Mouse (Mus musculus) layer of hippocampus, adult 2 months (tissue): ENCODE data around the gene 2610301B20Rik. TPM values are rescaled to one million over a fixed set of nuclear protein-coding genes. Genes with fewer than 3 reads are reported as not detected.

Experiments used
- DNase-seq, 2 experiments: peaks; one replicate each; pipeline ENCODE4 v3.0.0; 2022; ENCODE audit warnings: low spot score in 2 of 2
- H3K27ac ChIP-seq: fragments of 200-600 bp; 2 replicates; pipeline ENCODE4 v1.8.1; 2022
- H3K4me3 ChIP-seq: fragments of 200-600 bp; 2 replicates; pipeline ENCODE4 v1.8.1; 2022; ENCODE audit warnings: mild to moderate bottlenecking
- CTCF ChIP-seq: fragments of 200-600 bp; conservative IDR thresholded peaks from 2 replicates; pipeline ENCODE4 v1.8.1; 2022; ENCODE audit warnings: antibody characterized with exemption, mild to moderate bottlenecking, moderate library complexity
- microRNA-seq, 2 experiments: library from miRNA; unstranded; fragments of <30 nt; microRNA quantifications; one replicate each; pipeline ENCODE4 v1.2.0; 2021
- total RNA-seq, 2 experiments: library from RNA; stranded (reverse); gene quantifications; 2 replicates each; pipeline ENCODE4 v1.2.3; 2021

Gene 2610301B20Rik
- total RNA-seq, 2 experiments from 2014 or later: 35.6 to 39.0 TPM

DNA sequence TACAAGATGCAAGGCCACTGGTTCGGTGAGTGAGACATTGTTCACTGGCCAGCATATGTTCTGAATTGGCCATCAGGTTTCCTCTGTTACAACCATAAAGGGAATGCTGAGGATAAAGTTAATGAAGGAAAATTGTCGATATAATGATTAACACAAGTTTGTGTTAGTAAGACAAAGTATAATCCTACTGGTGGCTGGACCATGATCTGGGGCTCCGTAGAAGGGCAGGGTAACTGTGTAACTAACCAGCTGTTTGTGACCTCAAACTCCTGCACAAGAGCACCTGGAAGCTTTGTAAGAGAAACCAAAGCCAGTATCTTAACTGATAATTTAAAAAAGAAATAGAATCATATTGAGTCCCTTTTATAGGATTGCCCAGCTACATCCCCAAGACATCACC, 55.4 kb downstream of the 2610301B20Rik start:
- Histone ChIP-seq H3K4me3 (no peak overlapping the region), H3K27ac (no peak overlapping the region)
- no peak for TF ChIP-seq CTCF
- DNase-seq: no peak

DNA sequence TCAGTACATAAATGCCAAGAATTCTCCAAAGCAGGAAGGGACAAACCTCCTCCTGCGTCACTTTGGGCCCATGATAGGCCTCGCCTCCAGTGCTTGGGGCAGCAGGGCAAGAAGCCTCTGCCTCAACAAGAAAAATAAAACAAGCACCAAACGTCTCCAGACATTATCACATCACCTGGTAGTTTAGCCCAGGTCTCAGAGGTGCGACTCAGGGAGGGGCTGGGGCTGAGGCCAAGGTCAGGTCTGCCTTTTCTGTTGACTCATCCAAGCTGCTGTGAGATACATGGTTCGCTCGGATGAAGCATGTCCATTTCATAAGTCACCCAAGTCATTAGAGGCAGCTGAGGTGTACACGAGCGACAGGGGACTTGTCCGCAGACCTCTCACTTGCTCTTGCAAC, 56.7 kb downstream of the 2610301B20Rik start:
- TF ChIP-seq CTCF: no peak
- DNase-seq: no peak
- no peak overlapping the region for H3K4me3 ChIP-seq
- H3K27ac ChIP-seq: no peak overlapping the region

DNA sequence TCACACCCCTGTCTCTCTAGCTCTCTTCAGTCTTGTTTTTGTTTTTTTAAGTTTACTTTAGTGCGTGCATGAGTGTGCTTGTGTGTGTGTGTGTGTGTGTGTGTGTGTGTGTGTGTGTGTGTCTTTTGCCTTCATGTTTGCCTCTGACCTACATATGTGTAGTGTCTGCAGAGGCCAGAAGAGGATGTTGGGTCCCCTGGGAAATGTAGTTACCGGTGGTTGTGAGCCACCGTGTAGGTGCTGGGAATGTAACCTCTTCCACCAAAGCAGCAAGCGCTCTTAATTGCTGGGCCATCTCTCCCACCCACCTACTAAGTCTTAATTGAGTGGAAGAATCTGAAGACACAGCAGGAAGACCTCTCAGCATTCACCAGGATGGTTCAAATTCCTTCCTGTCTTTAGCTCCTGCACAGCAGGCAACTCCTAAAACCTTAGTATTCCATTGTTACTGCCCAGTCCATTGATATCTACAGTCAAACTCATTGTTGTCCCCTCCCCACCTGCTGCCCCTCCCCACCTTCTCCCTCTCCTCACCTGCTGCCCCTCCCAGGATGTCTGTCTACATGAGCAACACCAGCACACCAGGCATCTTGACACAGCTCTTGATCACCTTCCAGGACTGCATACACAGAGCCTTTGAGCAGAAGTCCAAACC, 57.9 kb downstream of the 2610301B20Rik start:
- no peak overlapping the region for H3K4me3 ChIP-seq
- H3K27ac ChIP-seq: no peak overlapping the region
- no peak for DNase-seq
- TF ChIP-seq CTCF: no peak

DNA sequence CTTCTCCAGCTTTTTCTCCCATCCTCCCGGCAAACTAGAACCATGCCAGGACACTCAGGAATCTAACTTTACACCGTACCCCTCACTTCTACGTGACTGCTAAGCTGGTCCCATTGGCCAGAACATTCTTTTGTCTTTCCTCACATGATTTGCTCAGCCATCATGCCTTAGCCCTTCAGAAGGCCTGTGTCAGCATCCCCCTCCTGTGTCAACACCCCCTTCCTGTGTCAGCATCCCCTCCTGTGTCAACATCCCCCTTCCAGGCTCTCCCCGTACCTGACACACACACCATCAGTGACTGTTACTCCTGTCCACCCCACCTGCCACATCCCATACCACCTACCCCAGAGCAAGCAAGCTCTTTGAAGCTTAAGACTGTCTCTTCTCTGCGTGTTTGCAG, 58.5 kb downstream of the 2610301B20Rik start:
- no peak overlapping the region for H3K27ac ChIP-seq
- no peak for TF ChIP-seq CTCF
- H3K4me3 ChIP-seq: no peak overlapping the region
- DNase-seq: no peak

DNA sequence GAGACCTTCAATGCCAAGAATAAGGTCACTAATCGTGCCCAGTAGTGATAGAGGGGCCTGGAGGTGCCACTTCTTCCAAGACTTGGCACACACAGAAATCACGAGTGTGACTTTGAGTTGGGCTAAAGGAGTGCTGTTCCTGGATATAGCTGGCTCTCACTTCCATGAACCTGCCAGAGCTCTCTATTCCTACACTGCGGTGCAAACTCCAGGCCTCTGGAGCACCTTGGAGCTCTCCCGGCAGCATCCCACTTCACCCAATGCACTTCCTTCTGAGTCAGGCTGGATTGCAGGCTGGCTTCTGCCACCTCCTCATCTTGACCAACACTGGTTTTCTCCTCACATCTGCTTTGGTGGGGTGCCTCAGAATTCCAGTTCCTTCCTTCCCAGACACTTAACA, 62.5 kb downstream of the 2610301B20Rik start:
- no peak for TF ChIP-seq CTCF
- no peak for DNase-seq
- no peak overlapping the region for H3K27ac ChIP-seq
- no peak overlapping the region for H3K4me3 ChIP-seq

Small RNAs within 50 kb of the gene (microRNA-seq; reads per million reads assigned to microRNA genes)
- gene Mir3471-1 (0 reads per million in 2 experiments), gene n-TSaga9 (13.4 to 21.7 reads per million in 2 experiments)
